Mouse (Mus musculus) CH12F3 (cell line): ENCODE measurements around the gene Prss33.

Experiments
- in situ Hi-C: fragments of 300-500 bp; cut with MboI; formaldehyde crosslinking; loops from 2 replicates; pipeline ENCODE4 v1.14.3; 2020; ENCODE audit warnings: low sequenced_read_pairs

Prss33 gene

DNA sequence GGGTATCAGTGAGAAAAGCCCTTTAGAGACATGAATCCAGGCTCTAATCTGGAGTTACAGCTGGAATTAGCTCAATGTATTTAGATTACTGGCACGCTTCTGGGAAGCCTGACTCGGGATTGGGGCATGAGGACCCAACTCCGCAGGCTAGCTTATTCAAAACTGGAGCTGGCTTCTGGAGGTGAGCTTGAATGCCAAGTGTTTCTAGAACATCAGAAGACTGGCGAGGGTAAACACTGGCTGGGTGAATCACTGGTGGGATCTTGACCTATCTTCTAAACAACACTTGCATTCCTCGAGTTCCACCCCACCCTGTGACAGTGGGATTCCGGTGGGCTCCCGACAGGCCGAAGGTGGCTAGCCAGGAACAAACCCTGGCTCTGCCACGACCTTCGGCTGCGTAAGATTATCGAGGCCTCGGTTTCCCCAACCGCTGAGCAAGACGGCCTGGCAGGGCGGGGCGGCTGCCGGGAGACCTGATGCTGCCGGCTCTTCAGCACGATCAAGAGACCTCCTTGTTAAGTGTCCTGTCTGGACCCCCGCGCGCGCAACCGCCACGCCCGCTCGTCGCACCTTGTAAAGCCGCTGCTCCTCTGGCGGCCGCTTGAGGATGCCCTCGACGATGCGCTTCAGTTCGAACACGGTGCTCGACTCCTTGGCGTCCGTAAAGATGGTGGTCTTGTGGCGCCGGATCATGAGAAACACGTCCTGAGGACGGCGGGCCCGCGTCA, 7.4 kb downstream of the Prss33 start:
- in situ Hi-C loops, result no loop called here

DNA sequence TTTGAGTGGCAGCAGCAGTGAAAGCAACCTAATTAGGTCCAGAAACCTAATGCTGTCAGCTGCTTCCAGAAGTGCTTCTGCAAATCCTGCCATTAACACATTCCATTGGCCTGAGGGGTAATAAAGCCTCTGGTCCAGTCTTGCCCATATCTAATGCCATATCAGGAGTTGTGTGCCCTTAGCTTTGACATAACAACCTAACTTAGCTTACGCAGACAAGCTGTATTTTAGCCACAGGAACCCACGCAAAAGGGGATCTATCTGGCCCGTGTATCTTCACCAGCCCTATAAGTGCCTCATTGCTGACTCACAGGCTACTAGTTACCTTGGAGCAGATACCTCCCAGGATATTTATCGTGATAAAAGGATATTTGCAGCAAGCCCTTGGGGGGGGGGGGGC, 10.3 kb downstream of the Prss33 start:
- in situ Hi-C loops, result no loop called here

DNA sequence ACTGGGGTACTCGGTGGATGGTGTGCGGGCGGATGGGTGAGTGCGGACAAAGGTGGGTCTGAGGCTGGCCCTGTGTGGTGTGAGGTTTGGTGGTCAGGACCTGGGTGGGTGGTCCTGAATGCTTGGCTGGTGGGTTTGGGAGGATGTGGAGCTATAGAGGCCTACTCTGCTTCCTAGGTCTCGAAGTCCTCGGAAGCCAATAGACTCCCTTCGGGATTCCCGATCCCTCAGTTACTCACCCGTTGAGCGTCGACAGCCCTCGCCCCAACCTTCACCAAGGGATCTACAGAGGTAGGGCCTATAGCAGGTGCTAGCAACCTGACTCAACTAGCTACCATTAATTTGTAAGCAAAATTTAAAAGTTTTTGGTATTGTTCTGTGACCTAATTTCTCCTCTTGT, 12.2 kb downstream of the Prss33 start:
- in situ Hi-C loops, result no loop called here

DNA sequence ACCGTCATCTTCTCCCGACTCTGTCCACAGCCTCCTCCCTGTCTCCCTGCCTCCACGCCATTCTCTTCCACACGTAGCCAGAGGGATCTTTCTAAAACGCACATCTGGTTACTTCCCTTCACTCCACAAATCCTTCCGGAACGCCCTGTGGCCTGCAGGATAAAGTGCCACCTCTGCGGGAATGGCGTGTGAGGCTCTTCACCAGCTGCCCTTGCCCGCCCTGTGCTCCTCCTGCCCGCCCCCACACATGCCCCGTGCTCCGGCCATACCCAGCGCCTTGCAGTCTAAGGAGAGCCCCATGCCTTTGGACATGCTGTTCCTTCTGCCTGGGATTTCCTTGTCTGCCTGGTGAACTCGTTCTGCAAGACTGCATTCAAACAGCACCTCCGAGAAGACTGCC, 12.8 kb downstream of the Prss33 start:
- in situ Hi-C loops, result no loop called here

DNA sequence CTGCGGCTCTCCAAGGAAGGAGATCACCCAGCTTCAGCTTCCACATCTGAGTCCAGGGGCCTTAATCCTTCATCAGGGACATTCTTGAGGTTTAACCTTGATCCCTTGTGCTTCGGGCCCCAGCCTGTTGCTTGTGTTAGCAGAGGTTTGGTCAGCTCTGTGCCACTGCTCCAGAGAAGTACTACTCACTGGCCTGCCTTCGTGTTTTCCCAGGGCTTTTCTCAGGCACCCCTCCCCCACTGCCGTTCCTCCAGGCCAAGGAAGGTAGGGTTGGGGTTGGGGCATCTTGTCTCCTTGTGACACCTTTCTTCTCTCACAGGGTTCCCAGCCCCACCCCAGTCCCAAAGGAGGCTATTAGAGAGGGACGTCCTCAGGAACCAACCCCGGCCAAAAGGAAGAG, 13.8 kb downstream of the Prss33 start:
- in situ Hi-C loops, result no loop called here

DNA sequence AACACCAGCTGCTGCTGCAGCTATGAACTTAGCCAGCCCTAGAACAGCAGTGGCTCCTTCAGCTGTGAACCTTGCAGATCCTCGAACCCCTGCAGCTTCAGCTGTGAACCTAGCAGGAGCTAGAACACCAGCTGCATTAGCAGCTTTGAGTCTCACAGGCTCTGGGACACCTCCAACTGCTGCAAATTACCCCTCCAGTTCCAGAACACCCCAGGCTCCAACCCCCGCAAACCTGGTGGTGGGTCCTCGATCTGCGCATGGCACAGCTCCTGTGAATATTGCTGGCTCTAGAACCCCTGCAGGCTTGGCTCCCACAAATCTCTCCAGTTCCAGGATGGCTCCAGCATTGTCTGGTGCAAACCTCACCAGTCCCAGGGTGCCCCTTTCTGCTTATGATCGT, 15.1 kb downstream of the Prss33 start:
- in situ Hi-C loops, result no loop called here

DNA sequence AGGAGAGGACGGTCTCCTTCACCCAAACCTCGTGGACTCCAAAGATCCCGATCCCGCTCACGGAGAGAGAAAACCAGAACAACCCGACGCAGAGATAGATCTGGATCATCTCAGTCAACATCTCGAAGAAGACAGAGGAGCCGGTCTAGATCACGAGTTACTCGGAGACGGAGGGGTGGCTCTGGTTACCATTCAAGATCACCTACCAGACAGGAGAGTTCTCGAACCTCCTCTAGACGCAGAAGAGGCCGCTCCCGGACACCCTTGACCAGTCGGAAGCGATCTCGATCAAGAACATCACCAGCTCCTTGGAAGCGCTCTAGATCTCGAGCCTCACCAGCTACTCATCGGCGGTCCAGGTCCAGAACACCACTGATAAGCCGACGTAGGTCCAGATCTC, 16.6 kb downstream of the Prss33 start:
- in situ Hi-C loops, result no loop called here

DNA sequence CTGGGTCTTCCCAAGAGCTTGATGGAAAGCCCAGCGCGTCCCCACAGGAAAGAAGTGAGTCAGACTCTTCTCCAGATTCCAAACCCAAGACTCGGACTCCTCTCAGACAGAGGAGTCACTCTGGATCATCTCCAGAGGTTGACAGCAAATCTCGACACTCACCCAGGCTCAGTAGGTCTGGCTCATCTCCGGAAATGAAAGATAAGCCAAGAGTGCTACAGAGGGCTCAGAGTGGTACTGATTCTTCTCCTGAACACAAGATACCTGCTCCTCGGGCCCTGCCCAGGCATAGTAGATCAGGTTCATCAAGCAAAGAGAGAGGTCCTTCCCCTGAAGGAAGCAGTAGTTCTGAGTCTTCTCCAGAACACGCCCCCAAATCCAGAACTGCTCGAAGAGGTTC, 17.3 kb downstream of the Prss33 start:
- in situ Hi-C loops, result no loop called here

DNA sequence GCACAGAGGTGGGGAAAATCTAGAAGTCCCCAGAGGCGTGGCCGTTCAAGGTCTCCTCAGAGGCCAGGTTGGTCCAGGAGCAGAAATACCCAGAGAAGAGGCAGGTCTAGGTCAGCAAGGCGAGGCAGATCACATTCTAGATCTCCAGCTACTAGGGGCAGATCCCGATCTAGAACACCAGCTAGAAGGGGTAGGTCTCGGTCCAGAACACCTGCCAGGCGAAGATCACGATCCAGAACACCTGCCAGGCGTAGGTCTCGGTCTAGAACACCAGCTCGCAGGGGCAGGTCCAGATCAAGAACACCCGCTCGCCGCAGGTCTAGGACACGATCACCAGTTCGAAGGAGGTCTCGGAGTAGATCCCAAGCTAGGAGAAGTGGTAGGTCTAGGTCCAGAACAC, 20.2 kb downstream of the Prss33 start:
- in situ Hi-C loops, result no loop called here

DNA sequence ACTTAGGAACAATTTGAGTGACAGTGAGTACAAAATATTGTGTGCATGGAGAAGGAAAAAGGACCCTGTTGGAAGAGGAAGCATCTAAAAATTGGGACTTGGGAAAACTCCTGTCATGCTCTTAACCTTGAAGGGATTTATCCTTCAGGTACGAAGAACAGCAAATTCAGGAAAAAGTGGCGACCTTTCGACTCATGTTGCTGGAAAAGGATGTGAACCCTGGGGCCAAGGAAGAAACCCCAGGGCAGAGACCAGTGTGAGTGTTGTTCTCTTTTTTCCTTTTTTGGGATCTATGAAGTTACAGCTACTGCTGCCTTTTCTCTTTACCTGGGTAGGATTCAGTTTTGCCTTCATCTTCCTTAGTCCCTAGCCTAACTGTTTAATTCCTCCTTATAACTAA, 27.9 kb downstream of the Prss33 start:
- in situ Hi-C loops, result no loop called here

DNA sequence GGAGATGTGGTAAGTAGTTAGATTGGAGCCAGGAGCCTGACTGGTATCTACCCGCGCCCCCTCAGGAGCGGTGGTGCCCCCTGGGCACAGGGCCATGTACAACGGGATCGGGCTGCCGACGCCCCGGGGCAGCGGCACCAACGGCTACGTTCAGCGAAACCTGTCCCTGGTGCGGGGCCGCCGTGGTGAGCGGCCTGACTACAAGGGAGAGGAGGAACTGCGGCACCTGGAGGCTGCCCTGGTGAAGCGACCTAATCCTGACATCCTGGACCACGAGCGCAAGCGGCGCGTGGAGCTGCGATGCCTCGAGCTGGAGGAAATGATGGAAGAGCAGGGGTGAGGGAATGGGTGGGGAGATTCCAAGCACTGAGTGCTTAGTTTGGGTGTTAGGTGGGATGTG, 29.0 kb downstream of the Prss33 start:
- in situ Hi-C loops, result no loop called here

DNA sequence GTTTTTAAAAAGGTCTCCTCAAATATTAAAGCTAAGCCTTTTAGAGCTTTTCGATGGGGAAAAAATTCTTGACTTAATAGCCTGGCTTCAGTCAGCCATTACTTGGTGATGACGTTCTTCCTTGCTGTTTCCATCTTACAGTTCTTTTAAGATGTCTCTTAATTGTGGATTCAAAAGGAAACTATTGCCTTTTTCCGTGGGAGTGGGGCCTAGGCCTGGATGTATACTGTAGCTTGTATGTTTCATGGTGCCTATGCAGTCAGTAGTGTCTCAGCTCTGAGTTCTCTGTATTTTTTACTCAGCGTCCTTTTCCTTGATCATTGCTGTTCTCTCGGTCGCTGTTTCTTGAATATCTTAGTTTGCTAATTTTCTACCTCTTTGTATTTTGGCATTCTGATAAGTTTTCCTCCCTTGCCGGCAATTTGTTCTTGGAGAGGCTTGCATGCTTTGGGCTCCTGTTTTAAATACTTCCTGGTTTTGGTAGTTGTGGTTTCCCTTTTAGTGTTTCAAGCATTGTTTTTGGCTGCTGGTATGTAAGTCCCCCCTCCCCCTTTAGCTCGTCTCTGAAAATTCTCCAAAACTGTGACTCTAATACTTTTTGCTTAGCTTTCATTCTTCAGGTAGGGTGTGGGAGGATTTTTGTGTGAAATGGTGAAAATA, 31.3 kb downstream of the Prss33 start:
- in situ Hi-C loops, result no loop called here

DNA sequence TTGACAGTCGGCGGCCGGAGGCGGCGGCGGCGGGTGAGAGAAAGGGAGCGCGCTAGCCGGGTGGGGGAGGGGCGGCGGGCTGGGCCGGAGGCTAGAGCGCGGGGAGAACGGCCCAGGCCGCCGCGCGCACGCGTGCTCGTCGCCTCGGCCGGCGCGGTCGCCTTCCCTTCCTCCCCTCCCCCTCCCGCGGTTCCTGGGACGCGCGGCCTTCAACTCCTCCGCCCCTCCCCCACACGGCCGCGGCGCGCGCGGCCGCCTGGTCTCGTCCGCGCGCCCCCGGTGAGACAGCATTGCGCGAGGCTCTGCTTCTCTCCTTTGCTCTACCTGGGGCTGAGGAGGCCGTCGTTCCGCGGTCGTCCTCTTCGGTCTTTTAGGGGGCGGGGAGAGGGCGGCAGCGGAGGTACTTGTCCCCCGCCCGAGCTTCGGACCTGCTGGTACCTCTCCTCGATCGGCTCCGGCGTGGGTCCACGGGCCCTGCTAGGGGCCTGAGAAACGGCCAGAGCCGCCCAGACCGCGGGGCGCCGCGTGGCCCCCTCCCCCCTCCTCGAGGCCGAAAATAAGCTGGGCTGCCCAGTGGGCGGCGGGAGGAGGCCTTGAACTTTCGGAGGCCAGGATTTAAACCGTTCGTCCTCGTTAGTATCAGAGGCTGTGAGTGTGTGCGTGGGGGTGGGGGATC, 32.4 kb downstream of the Prss33 start:
- in situ Hi-C loops, result no loop called here

DNA sequence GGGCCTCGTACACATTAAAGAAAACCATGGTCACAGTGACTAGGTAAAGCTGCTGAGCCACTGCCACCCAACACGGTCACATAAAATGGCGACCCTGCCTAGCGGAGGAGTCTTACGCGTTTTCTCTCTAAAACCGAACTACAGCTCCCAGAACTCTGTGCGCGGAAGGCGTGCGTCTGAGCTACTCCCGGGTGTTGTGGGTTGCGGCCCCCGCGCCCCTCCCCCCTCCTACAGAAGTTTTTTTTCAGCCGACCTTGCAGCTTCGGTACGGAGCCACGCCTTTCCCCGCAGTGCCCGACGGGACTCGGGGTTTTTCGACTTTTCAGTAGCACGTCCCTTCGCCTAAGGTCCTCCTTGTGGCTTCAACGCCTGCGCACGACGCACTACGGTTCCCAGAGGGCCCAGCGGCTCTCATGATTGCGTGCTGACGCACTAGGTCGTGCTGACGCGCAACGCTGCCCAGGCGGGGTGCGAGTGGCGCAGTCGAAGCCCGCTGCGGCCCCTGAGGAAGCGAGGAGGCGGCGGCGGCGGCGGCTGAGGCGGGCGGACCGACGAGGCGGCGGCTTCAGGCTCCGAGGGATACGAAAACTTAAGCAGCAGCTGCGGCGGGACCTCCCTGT, 33.0 kb downstream of the Prss33 start:
- in situ Hi-C loops, result no loop called here

DNA sequence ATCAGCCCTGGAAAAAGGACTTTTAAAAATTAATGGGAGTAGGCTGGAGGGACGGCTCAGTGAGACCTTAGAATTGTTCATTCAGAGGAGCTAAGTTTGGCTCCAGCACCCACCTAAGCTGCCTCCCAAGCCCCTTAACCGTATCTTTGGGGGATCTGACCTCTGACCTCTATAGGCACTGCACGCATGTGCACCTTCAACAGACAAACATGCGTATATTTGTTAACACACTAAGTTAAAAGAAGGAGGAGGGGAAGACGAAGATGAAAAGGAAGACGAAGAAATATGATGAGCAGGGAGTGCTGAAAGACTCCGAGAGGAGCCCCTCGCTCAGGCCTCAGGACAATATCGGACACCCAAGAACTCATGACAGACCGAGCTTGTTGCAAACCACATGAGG, 34.2 kb downstream of the Prss33 start:
- in situ Hi-C loops, result no loop called here

DNA sequence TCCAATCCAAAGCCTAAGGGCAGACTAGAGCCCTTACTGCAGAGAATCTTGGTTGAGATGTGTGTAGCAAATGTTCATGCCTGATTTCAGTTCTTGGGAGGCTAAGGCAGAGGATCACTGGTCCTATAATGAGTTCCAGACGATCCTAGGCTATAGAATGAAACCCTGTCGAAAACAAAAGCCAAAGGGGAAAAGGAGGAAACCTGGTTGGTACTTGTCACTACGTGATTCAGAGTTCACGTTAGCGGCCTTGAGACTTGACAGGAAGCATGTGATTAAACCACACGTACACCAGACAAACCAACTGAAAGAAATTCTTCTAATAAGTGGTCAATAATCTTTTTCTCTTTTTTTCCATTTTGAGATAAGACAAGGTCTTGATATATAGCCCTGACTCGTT, 38.5 kb downstream of the Prss33 start:
- in situ Hi-C loops, result no loop called here

DNA sequence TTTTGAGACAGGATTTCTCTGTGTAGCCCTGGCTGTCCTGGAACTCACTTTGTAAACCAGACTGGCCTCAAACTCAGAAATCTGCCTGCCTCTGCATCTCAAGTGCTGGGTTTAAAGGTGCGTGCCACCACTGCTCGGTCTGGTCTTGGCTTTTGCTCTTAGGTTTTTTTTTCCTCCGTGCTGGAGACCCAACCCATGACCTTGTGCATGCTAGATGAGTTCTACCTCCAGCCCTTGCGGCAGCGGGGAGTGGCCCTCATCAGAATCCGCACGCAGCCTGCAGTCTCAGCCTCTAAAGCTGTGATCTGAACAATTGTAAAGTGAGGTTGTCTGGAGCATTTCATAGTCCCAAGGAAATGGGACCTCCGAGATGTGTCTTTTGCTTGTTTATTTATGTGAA, 40.5 kb downstream of the Prss33 start:
- in situ Hi-C loops, result no loop called here

DNA sequence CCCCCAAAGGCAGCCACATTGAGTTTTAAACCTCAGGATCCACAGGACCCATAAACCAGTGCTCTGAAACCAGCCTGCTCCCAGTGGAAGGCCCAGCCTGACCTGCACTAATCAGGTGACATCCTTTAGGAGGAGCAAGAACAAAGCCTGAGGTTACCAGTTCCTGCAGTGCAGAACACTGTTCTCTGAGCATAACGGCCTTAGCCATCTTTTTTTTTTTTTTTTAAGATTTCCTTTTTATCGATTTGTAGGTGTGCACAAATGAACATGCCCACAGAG, 44.8 kb downstream of the Prss33 start:
- in situ Hi-C loops, result no loop called here

DNA sequence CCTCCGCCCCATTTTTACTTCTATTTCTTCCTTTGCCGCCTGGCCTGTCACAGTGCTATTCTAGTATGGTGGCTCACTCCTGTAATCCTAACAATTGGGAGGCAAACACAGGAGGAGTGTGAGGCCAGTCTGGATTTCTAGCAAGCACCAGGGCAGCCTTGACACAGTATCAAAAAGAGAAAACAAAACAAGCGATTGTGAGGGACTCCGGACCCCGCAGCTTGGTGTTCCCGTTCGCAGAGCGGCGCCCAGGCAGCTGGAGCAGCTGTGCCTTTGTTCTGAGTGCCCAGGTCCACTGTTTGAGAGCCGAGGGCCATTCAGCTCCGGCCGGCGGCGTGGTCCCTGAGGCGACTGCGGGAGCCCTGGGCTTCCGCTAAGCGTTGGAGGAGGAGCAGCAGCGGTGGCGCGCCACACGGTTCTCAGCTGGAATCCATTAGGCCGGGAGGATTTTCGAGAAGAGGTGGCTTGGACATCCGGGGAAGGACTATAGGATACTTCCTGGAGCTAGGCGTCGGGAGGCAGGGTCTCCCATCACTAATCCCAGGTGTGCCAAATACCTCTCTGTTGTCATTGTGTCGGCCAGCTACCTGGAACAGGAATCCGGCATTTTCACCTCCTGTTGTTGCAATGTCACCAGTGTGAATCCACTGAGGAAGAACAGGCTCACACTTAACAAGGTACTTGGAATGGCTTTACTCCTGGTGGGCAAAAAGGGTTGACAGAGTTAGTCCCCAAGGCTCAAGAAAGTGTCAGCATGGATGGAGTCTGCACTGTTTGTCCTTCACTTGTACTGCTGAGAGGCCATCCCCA, 45.4 kb downstream of the Prss33 start, which contains the start of gene Srrm2:
Gene Srrm2, plus strand, starts transcription at position 264 of the 810 bp plus-strand sequence.
- in situ Hi-C loops, result no loop called here

DNA sequence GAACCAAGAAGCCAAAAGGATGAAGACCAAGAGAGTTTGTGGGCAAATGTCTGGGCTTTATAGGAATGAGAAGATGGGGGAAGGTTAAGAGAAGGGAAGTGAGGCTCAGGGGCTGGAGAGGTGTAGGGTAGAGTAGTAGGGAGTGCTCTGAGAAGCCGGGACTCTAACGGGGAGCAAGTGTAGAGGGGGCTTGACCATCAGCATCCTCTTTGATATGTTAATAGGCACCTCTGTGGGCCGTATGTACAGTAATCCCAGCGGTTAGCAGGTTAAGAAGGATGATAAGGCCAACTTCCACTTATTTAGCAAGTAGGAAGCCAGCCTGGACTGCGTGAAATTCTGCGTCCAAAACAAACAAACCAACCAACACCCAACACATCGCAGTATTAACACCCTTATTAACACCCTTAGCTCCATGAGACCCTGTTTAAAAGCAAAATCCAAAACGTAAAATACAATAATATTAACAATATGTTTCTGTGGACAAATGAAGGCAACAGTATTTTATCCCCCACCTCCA, 46.0 kb downstream of the Prss33 start:
- in situ Hi-C loops, result no loop called here

DNA sequence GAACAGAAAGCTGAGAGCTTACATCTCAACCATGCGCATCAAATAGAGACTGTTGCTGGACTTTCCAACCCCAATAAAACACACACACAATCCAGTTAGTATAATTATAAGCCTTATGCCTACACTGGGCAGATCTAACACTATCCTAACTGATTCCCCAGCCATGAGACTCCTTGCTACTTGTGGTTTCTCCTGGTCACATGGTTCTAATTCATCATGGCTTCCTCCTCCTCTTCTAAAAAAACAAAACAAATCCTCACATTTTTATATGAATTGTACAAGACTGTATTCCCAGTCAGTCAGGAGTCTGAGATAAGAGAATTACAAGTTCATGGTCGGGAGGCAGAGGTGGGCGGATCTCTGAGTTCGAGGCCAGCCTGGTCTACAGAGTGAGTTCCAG, 46.9 kb downstream of the Prss33 start:
- in situ Hi-C loops, result no loop called here
